Mouse (Mus musculus) liver, adult 2 months (tissue): ENCODE results near the gene Hivep2.

Source experiments
- CTCF ChIP-seq: fragments of 200-500 bp; IDR thresholded peaks from 2 replicates; pipeline ENCODE4 v1.5.1; 2011; ENCODE audit warnings: low read depth, low read length, control low read depth
- POLR2A ChIP-seq: fragments of 200-500 bp; IDR thresholded peaks from 2 replicates; pipeline ENCODE4 v1.6.1; 2011; ENCODE audit warnings: low read length, control low read depth; ENCODE audit not compliant: insufficient read depth; ENCODE audit errors: extremely low read depth

DNA sequence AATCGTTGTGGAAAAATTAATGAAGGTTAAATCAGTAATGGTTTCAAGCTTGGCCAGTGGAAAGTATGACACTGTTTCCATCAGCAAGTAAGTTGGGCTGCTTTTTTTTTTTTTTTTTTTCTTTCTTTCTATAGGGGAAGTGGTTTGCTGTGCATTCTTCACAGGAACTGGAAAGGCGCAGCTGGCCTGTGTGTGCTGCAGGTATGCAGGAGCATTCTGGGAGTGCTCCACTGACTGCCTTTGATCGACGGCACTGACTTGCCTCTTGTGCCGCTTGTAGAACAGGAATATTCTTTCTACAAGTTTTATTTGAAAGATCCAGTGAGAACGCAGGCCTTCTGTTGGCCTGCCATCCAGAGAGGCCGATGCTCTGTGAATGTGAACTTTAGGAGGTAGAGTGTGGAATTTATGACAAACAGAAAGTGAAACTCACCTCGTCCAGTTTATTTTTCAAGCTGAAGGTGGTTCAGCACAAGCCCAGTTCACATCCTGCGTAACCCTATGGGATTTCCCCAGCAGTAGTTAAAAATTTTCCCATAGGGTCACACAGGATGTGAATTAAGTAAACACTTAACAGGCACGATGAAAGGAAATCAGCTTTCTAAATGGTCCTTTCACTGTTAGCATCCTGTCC is 120.1 kb downstream of the Hivep2 start:
- TF ChIP-seq CTCF, result no peak
- no peak for TF ChIP-seq POLR2A
